Mouse (Mus musculus) bone marrow, adult 2 months (tissue): ENCODE measurements at regions not wholly inside any gene's neighbourhood (a gene's known extent, or its start where the extent isn't known, plus 50 kb on each side); places are given as distances from the start of the nearest gene placed in this dataset.

ENCODE experiments used
- CTCF ChIP-seq: fragments of 200-500 bp; IDR thresholded peaks from 2 replicates; pipeline ENCODE4 v1.5.1; 2011; ENCODE audit warnings: low read length, control low read depth; ENCODE audit not compliant: control insufficient read depth, insufficient read depth
- POLR2A ChIP-seq: fragments of 200-500 bp; IDR thresholded peaks from 2 replicates; pipeline ENCODE4 v1.6.1; 2011; ENCODE audit warnings: low read depth, mild to moderate bottlenecking, control low read depth, low read length, borderline replicate concordance; ENCODE audit not compliant: control insufficient read depth

DNA sequence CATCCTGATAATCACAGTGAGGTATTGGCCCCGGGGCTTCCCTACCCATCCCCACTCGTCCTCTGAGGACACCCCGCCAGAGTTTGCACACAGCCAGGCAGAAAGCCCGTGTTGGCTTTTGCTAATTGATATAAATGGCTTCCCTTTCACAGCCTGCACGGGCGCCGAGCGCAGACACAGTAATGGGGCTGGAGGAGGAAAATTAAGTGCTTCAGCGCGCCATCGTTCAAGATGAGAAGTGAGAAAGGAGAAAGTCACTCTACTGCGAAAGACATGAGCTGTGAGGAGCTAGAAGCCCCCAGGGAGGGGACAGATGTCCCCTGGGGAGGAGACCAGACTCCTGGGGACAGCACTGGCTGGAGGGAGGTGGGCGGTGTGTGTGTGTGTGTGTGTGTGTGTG lies 239.2 kb upstream of the Sulf2 start:
- no peak for TF ChIP-seq POLR2A
- no peak for TF ChIP-seq CTCF
